Mouse (Mus musculus) layer of hippocampus, postnatal 25 days (tissue): ENCODE measurements around the gene Zdhhc22. TPM values are rescaled to one million over a fixed set of nuclear protein-coding genes. Genes with fewer than 3 reads are reported as not detected.

Experiments used
- DNase-seq, 2 experiments: peaks; one replicate each; pipeline ENCODE4 v3.0.0; 2022; ENCODE audit warnings: mixed read lengths in 2 of 2, low spot score in 1 of 2; ENCODE audit errors: extremely low spot score in 1 of 2
- total RNA-seq, 2 experiments: library from RNA; stranded (reverse); gene quantifications; 2 replicates each; pipeline ENCODE4 v1.2.3; 2021

Zdhhc22 gene
- total RNA-seq, 2 experiments from 2014 or later, result 10.3 to 10.9 TPM

- no peak for DNase-seq
Observed at GRCm38 (mm10) chr12:86998699-86999098, 8.5 kb upstream of the Zdhhc22 start.

- no peak for DNase-seq
Observed at GRCm38 (mm10) chr12:86995931-86996330, 5.7 kb upstream of the Zdhhc22 start.

- no peak for DNase-seq
Observed at GRCm38 (mm10) chr12:86994776-86995175, 4.5 kb upstream of the Zdhhc22 start.

GRCm38 (mm10) chr12:86994166-86994565 lies 3.9 kb upstream of the Zdhhc22 start:
- DNase-seq, result no peak

GRCm38 (mm10) chr12:86990755-86991110 lies 503 bp upstream of the Zdhhc22 start:
- DNase-seq, result no peak

- no peak for DNase-seq
Observed at GRCm38 (mm10) chr12:86989378-86989777, 852 bp downstream of the Zdhhc22 start.

- no peak for DNase-seq
Observed at GRCm38 (mm10) chr12:86988227-86988626, 2.0 kb downstream of the Zdhhc22 start.

- DNase-seq, result no peak
Observed at GRCm38 (mm10) chr12:86986562-86986961, 3.7 kb downstream of the Zdhhc22 start.

GRCm38 (mm10) chr12:86984194-86984555 lies 6.1 kb downstream of the Zdhhc22 start:
- DNase-seq, result no peak

GRCm38 (mm10) chr12:86983470-86984193 lies 6.6 kb downstream of the Zdhhc22 start:
- DNase-seq, result peak in 1 of 2 experiments; percentile 66

- peak in 1 of 2 experiments; percentile 57 for DNase-seq
Observed at GRCm38 (mm10) chr12:86981180-86981579, 9.1 kb downstream of the Zdhhc22 start.

GRCm38 (mm10) chr12:86977833-86978232 lies 12.4 kb downstream of the Zdhhc22 start:
- DNase-seq, result peak in 1 of 2 experiments; percentile 66

GRCm38 (mm10) chr12:86976511-86977168 lies 13.6 kb downstream of the Zdhhc22 start:
- DNase-seq, result no peak

- DNase-seq, result no peak
Observed at GRCm38 (mm10) chr12:86975761-86976160, 14.5 kb downstream of the Zdhhc22 start.

GRCm38 (mm10) chr12:86974387-86975288 lies 15.6 kb downstream of the Zdhhc22 start:
- DNase-seq, result peak; percentile 80 to 87

- DNase-seq, result no peak
Observed at GRCm38 (mm10) chr12:86973706-86974105, 16.5 kb downstream of the Zdhhc22 start.

GRCm38 (mm10) chr12:86973216-86973615 lies 17.0 kb downstream of the Zdhhc22 start:
- peak in 1 of 2 experiments; percentile 50 for DNase-seq

- DNase-seq, result no peak
Observed at GRCm38 (mm10) chr12:86971089-86971488, 19.1 kb downstream of the Zdhhc22 start.

- no peak for DNase-seq
Observed at GRCm38 (mm10) chr12:86969220-86969601, 21.0 kb downstream of the Zdhhc22 start.

GRCm38 (mm10) chr12:86968468-86969219 lies 21.6 kb downstream of the Zdhhc22 start:
- no peak for DNase-seq
